Mouse (Mus musculus) lung, postnatal 0 days (tissue): Measurements from ENCODE around the gene Lgals7.

ENCODE experiments used
- CTCF ChIP-seq: IDR thresholded peaks from 2 replicates; pipeline ENCODE4 v1.5.1; 2016; ENCODE audit warnings: antibody characterized with exemption, mild to moderate bottlenecking
- EP300 ChIP-seq: IDR thresholded peaks from 2 replicates; pipeline ENCODE4 v1.6.1; 2016; ENCODE audit warnings: antibody characterized with exemption, mild to moderate bottlenecking, control low read depth

DNA sequence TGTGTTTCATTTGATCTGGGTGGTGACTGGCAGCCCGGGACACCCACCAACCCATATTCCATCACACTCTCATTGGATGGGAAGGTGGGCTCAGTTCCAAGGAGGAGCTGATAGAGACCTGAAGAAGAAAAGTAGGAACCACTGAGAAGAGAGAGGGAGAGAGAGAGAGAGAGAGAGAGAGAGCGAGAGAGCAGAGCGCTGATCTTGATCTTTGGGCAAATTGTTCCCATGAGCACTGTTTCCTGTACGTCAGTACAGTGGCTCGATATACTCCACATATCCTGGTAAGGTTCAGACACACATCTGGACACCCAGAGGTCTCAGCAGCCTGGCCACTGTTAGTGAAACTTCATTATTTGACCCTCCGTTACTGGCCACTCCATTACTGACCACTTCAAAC is at the start of gene Lgals7:
- TF ChIP-seq CTCF (no peak), EP300 (no peak)
